Mouse (Mus musculus) limb, embryonic 12.5 days (tissue): Measurements from ENCODE around the gene Psmd3. TPM values are rescaled to one million over a fixed set of nuclear protein-coding genes. Genes with fewer than 3 reads are reported as not detected.

Source experiments
- polyA plus RNA-seq: library from polyadenylated mRNA; unstranded; fragments of >200 nt; fragmentation: Nextera tagmentation; extraction: Ambion mirVana; gene quantifications from 2 replicates; pipeline ENCODE4 v1.2.1, GENCODE M21; 2016

Psmd3 gene
- polyA plus RNA-seq, 1 experiment from 2014 or later: 258 TPM

Other genes starting within 250 kb of the Psmd3 start
- 74.4 and 79.8 TPM in 2 replicates for gene Mien1, start 243.6 kb upstream of the Psmd3 start, polyA plus RNA-seq
- gene Grb7, start 236.2 kb upstream of the Psmd3 start, polyA plus RNA-seq: 5.1 and 5.4 TPM in 2 replicates
- gene Ikzf3, start 136.5 kb upstream of the Psmd3 start, polyA plus RNA-seq: 0.45 and 0.54 TPM in 2 replicates
- 0.65 TPM in 1 of 2 replicates, not detected in the other for gene Zpbp2, start 131.5 kb upstream of the Psmd3 start, polyA plus RNA-seq
- 58.2 and 63.1 TPM in 2 replicates for gene Ormdl3, start 95.2 kb upstream of the Psmd3 start, polyA plus RNA-seq
- gene Lrrc3c, start 84.3 kb upstream of the Psmd3 start, polyA plus RNA-seq: not detected in 2 replicates
- 1.2 and 1.3 TPM in 2 replicates for gene Gm12355, start 56.9 kb upstream of the Psmd3 start, polyA plus RNA-seq
- gene Gsdma3, start 56.2 kb upstream of the Psmd3 start, polyA plus RNA-seq: not detected in 2 replicates
- gene Gsdma2, start 35.8 kb upstream of the Psmd3 start, polyA plus RNA-seq: not detected in 2 replicates
- gene Gsdma, start 18.2 kb upstream of the Psmd3 start, polyA plus RNA-seq: not detected in 2 replicates
- not detected in 2 replicates for gene Csf3, start 18.7 kb downstream of the Psmd3 start, polyA plus RNA-seq
- 74.4 and 79.3 TPM in 2 replicates for gene Med24, start 46.9 kb downstream of the Psmd3 start, polyA plus RNA-seq
- 22.3 and 24.9 TPM in 2 replicates for gene Thra, start 58.1 kb downstream of the Psmd3 start, polyA plus RNA-seq
- gene Nr1d1, start 92.8 kb downstream of the Psmd3 start, polyA plus RNA-seq: 0.79 and 1.0 TPM in 2 replicates
- 32.7 and 35.3 TPM in 2 replicates for gene Msl1, start 113.0 kb downstream of the Psmd3 start, polyA plus RNA-seq
- gene Casc3, start 122.4 kb downstream of the Psmd3 start, polyA plus RNA-seq: 48.1 and 54.1 TPM in 2 replicates
- gene Rapgefl1, start 154.2 kb downstream of the Psmd3 start, polyA plus RNA-seq: 2.5 and 3.3 TPM in 2 replicates
- 5.6 and 5.8 TPM in 2 replicates for gene Wipf2, start 181.1 kb downstream of the Psmd3 start, polyA plus RNA-seq
- gene Cdc6, start 225.2 kb downstream of the Psmd3 start, polyA plus RNA-seq: 44.8 and 48.5 TPM in 2 replicates
- gene Rara, start 245.3 kb downstream of the Psmd3 start, polyA plus RNA-seq: 47.1 TPM in 2 replicates